Mouse (Mus musculus) forelimb bud, embryonic 11.5 days (tissue): Measurements from ENCODE around the gene Fam171a1.

ENCODE experiments used
- DNase-seq: peaks from one replicate; pipeline ENCODE4 v3.0.0-alpha.2; 2012; ENCODE audit warnings: low read depth, low spot score

Gene Fam171a1

GRCm38 (mm10) chr2:3138308-3138707, 24.3 kb downstream of the Fam171a1 start:
- DNase-seq = no peak

GRCm38 (mm10) chr2:3139065-3139464, 25.0 kb downstream of the Fam171a1 start:
- no peak for DNase-seq

- DNase-seq = no peak
Measured at GRCm38 (mm10) chr2:3139578-3139977, 25.6 kb downstream of the Fam171a1 start.

GRCm38 (mm10) chr2:3140585-3140984, 26.6 kb downstream of the Fam171a1 start:
- DNase-seq = no peak

- no peak for DNase-seq
Measured at GRCm38 (mm10) chr2:3141804-3142203, 27.8 kb downstream of the Fam171a1 start.

- no peak for DNase-seq
Measured at GRCm38 (mm10) chr2:3144291-3144690, 30.3 kb downstream of the Fam171a1 start.

GRCm38 (mm10) chr2:3147550-3148157, 33.6 kb downstream of the Fam171a1 start:
- no peak for DNase-seq

- no peak for DNase-seq
Measured at GRCm38 (mm10) chr2:3148731-3149130, 34.7 kb downstream of the Fam171a1 start.

GRCm38 (mm10) chr2:3150324-3150723, 36.3 kb downstream of the Fam171a1 start:
- DNase-seq = no peak

GRCm38 (mm10) chr2:3151336-3151735, 37.3 kb downstream of the Fam171a1 start:
- peak; percentile 54 for DNase-seq

GRCm38 (mm10) chr2:3154091-3154665, 40.2 kb downstream of the Fam171a1 start:
- no peak for DNase-seq

GRCm38 (mm10) chr2:3154986-3155385, 41.0 kb downstream of the Fam171a1 start:
- DNase-seq = no peak

- DNase-seq = no peak
Measured at GRCm38 (mm10) chr2:3157030-3157429, 43.0 kb downstream of the Fam171a1 start.

- DNase-seq = no peak
Measured at GRCm38 (mm10) chr2:3157661-3158344, 43.8 kb downstream of the Fam171a1 start.

- DNase-seq = no peak
Measured at GRCm38 (mm10) chr2:3158682-3159412, 44.8 kb downstream of the Fam171a1 start.

GRCm38 (mm10) chr2:3161578-3161977, 47.6 kb downstream of the Fam171a1 start:
- no peak for DNase-seq

- no peak for DNase-seq
Measured at GRCm38 (mm10) chr2:3163501-3164076, 49.6 kb downstream of the Fam171a1 start.

GRCm38 (mm10) chr2:3165037-3165600, 51.1 kb downstream of the Fam171a1 start:
- peak; percentile 32 for DNase-seq

GRCm38 (mm10) chr2:3165890-3166605, 52.0 kb downstream of the Fam171a1 start:
- no peak for DNase-seq

GRCm38 (mm10) chr2:3168719-3169402, 54.8 kb downstream of the Fam171a1 start:
- DNase-seq = no peak

- DNase-seq = no peak
Measured at GRCm38 (mm10) chr2:3169403-3169747, 55.4 kb downstream of the Fam171a1 start.
